Comparison of ENCODE assay signal across 8 mouse cellular contexts in the genomic region with DNA sequence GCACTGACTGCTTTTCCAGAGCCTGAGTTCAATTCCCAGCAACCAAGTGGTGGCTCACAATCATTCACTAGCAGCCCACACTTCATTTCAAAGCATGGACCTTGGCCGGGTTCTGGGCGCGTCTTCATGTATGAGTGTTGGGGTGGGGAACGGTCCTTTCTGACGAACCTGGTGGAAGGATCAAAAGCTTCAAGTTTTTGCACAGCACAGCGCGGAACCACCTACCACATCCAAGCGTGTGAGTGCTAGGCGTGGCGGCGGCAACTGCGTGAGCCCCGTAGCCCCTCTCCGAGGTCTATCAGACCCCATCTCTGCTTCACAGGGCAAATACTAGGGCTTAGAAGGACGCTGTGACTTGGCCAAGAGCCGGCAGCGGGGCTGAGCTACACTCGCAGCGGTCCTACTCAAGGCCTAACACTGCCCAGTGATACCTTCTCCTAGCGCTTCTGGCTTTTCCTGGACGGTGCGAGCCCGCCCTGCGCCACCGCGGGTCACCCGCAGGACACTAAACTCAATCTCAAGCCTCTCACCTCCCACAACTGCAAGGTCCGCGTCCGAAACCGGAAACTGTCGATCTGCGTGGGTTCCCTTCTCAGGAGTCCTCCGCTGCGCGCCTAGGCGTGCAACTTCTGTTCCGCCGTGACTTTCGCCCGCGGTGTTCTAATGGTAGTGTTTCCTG. TPM values are rescaled to one million over a fixed set of nuclear protein-coding genes. Genes with fewer than 3 reads are reported as not detected.
DNase-seq lines count a peak whose midpoint lies in the region; ATAC-seq lines count a peak whose summit lies in the region.

No protein-coding gene starts in this region.

- peaks cover 13% of the 10 kb centered on the region for H3K36me3 ChIP-seq in hindbrain, embryonic 13.5 days

- ATAC-seq in hindbrain, embryonic 13.5 days (ENCODE audit: low FRiP score) = peak; percentile 90

- H3K4me2 ChIP-seq in hindbrain, embryonic 13.5 days = peak overlapping the region; percentile 81

- DNase-seq in R1 (ENCODE audit: low read depth, low spot score) = peak; percentile 97
- peak; percentile 94 to 95 for DNase-seq in cerebellum, postnatal 14 days
- peak; percentile 77 to 78 for DNase-seq in frontal cortex, postnatal 14 days (ENCODE audit: low spot score in 2 of 2)
- peak; percentile 86 to 88 for DNase-seq in layer of hippocampus, postnatal 14 days (ENCODE audit: low spot score in 2 of 2)
- DNase-seq in lung, postnatal 14 days = peak; percentile 90
- peak; percentile 87 for DNase-seq in ovary, postnatal 36 days (ENCODE audit: low spot score)
- peak; percentile 89 for DNase-seq in thymus, postnatal 14 days

- peaks cover 10% of the 10 kb centered on the region for H3K4me1 ChIP-seq in hindbrain, embryonic 13.5 days (replicated peaks)

- peak overlapping the region; percentile 79 for H3K4me3 ChIP-seq in hindbrain, embryonic 13.5 days

- no peaks in the 10 kb centered on the region for H3K9me3 ChIP-seq in hindbrain, embryonic 13.5 days

- peak overlapping the region; percentile 93 for H3K9ac ChIP-seq in hindbrain, embryonic 13.5 days

- under 1% methylated on average over 42 of the region's 42 CpGs for WGBS in hindbrain, embryonic 13.5 days

- no peaks in the 10 kb centered on the region for H3K27me3 ChIP-seq in hindbrain, embryonic 13.5 days

- H3K27ac ChIP-seq in hindbrain, embryonic 13.5 days = peak overlapping the region; percentile 83

RNA-seq across cellular contexts. Expression of a gene that starts 0.5 kb away (rescaled TPM):
- 16.0 and 16.1 TPM in 2 replicates for polyA plus RNA-seq in hindbrain, embryonic 13.5 days (2015; fragmentation: Nextera tagmentation; extraction: Ambion mirVana)
- total RNA-seq in layer of hippocampus, postnatal 14 days (2021) = 10 to 100 TPM; 14.4 to 16.0 TPM

RNA-seq across cellular contexts. Expression of a gene that starts 35.6 kb away (rescaled TPM):
- 7.4 and 7.6 TPM in 2 replicates for polyA plus RNA-seq in hindbrain, embryonic 13.5 days (2015; fragmentation: Nextera tagmentation; extraction: Ambion mirVana)
- 10 to 100 TPM; 43.6 to 47.1 TPM for total RNA-seq in layer of hippocampus, postnatal 14 days (2021)

Comparison
In these comparisons a context has a peak if more than half of its experiments do, and no peak if none do; other contexts are left out.
1. Peak in every context shown above with its lines: DNase-seq, ATAC-seq, H3K4me3 ChIP-seq and H3K27ac ChIP-seq.